Mouse (Mus musculus): ENCODE measurements around the gene Tnfrsf14. TPM values are rescaled to one million over a fixed set of nuclear protein-coding genes. Genes with fewer than 3 reads are reported as not detected.

The Tnfrsf14 gene
- 0.55 and 2.4 TPM in 2 replicates for polyA plus RNA-seq (2016; fragmentation: Nextera tagmentation; extraction: Ambion mirVana)

- no peak for DNase-seq (ENCODE audit: low spot score)
- 37% methylated on average over 12 of the region's 12 CpGs for WGBS
- Histone ChIP-seq H3K4me1 (peaks cover 29% of the 10 kb centered on the region), H3K27me3 (ENCODE audit: low read depth, poor library complexity, severe bottlenecking) (no peaks in the 10 kb centered on the region), H3K27ac (peak within 1 kb of the TSS; percentile 87), H3K9me3 (replicated peaks) (no peaks in the 10 kb centered on the region), H3K4me3 (peak within 1 kb of the TSS; percentile 22), H3K36me3 (no peaks in the 10 kb centered on the region)
Observed at GRCm38 (mm10) chr4:154928395-154929087, at the start of gene Tnfrsf14. Gene Tnfrsf14 (minus strand): TSS chr4:154928563.

GRCm38 (mm10) chr4:154974163-154974611 is 45.8 kb upstream of the Tnfrsf14 start:
- H3K36me3 ChIP-seq, result peaks cover 100% of the 10 kb centered on the region
- no peaks in the 10 kb centered on the region for H3K27me3 ChIP-seq (ENCODE audit: low read depth, poor library complexity, severe bottlenecking)
- no peak for DNase-seq (ENCODE audit: low spot score)
- H3K9me3 ChIP-seq (replicated peaks), result no peaks in the 10 kb centered on the region
- WGBS, result 92% methylated on average over 11 of the region's 11 CpGs
- H3K4me1 ChIP-seq, result no peaks in the 10 kb centered on the region
- no peak overlapping the region for H3K4me3 ChIP-seq
- H3K27ac ChIP-seq, result no peak overlapping the region

GRCm38 (mm10) chr4:154972546-154972945 is 44.2 kb upstream of the Tnfrsf14 start:
- Histone ChIP-seq H3K4me3 (no peak overlapping the region), H3K9me3 (replicated peaks) (no peaks in the 10 kb centered on the region), H3K4me1 (no peaks in the 10 kb centered on the region), H3K27ac (no peak overlapping the region), H3K36me3 (peaks cover 98% of the 10 kb centered on the region), H3K27me3 (ENCODE audit: low read depth, poor library complexity, severe bottlenecking) (no peaks in the 10 kb centered on the region)
- 98% methylated on average over 12 of the region's 12 CpGs for WGBS
- DNase-seq (ENCODE audit: low spot score), result no peak

GRCm38 (mm10) chr4:154967173-154967572 is 38.8 kb upstream of the Tnfrsf14 start:
- H3K4me1 ChIP-seq, result peaks cover 33% of the 10 kb centered on the region
- no peak overlapping the region for H3K4me3 ChIP-seq
- no peaks in the 10 kb centered on the region for H3K9me3 ChIP-seq (replicated peaks)
- no peak for DNase-seq (ENCODE audit: low spot score)
- WGBS, result 61% methylated on average over 5 of the region's 5 CpGs
- H3K27ac ChIP-seq, result no peak overlapping the region
- peaks cover 61% of the 10 kb centered on the region for H3K36me3 ChIP-seq
- H3K27me3 ChIP-seq (ENCODE audit: low read depth, poor library complexity, severe bottlenecking), result peaks cover 17% of the 10 kb centered on the region

GRCm38 (mm10) chr4:154965856-154966255 is 37.5 kb upstream of the Tnfrsf14 start:
- Histone ChIP-seq H3K4me1 (peaks cover 46% of the 10 kb centered on the region), H3K9me3 (replicated peaks) (no peaks in the 10 kb centered on the region), H3K27ac (no peak overlapping the region), H3K4me3 (peak overlapping the region; percentile 95; the same call in 1 of the 2 replicates), H3K36me3 (peaks cover 48% of the 10 kb centered on the region), H3K27me3 (ENCODE audit: low read depth, poor library complexity, severe bottlenecking) (peaks cover 30% of the 10 kb centered on the region)
- DNase-seq (ENCODE audit: low spot score), result no peak
- WGBS, result 88% methylated on average over 3 of the region's 3 CpGs

- peaks cover 58% of the 10 kb centered on the region for H3K4me1 ChIP-seq
- peaks cover 41% of the 10 kb centered on the region for H3K27me3 ChIP-seq (ENCODE audit: low read depth, poor library complexity, severe bottlenecking)
- 3% methylated on average over 36 of the region's 36 CpGs for WGBS
- H3K27ac ChIP-seq, result peak overlapping the region; percentile 98
- H3K36me3 ChIP-seq, result peaks cover 36% of the 10 kb centered on the region
- no peaks in the 10 kb centered on the region for H3K9me3 ChIP-seq (replicated peaks)
- peak overlapping the region; percentile 95 for H3K4me3 ChIP-seq
- no peak for DNase-seq (ENCODE audit: low spot score)
Observed at GRCm38 (mm10) chr4:154964581-154965235, 36.3 kb upstream of the Tnfrsf14 start.

GRCm38 (mm10) chr4:154963901-154964580 is 35.7 kb upstream of the Tnfrsf14 start, which contains the start of gene Pank4:
Gene Pank4 (plus strand): TSS chr4:154964123.
- peak within 1 kb of the TSS; percentile 95 for H3K4me3 ChIP-seq
- peaks cover 60% of the 10 kb centered on the region for H3K4me1 ChIP-seq
- peak; percentile 91 for DNase-seq (ENCODE audit: low spot score)
- peak within 1 kb of the TSS; percentile 98 for H3K27ac ChIP-seq
- WGBS, result under 1% methylated on average over 65 of the region's 66 CpGs
- H3K27me3 ChIP-seq (ENCODE audit: low read depth, poor library complexity, severe bottlenecking), result peaks cover 48% of the 10 kb centered on the region
- H3K36me3 ChIP-seq, result peaks cover 30% of the 10 kb centered on the region
- H3K9me3 ChIP-seq (replicated peaks), result no peaks in the 10 kb centered on the region

- Histone ChIP-seq H3K9me3 (replicated peaks) (no peaks in the 10 kb centered on the region), H3K27me3 (ENCODE audit: low read depth, poor library complexity, severe bottlenecking) (peaks cover 55% of the 10 kb centered on the region), H3K4me3 (peak overlapping the region; percentile 95), H3K36me3 (peaks cover 24% of the 10 kb centered on the region), H3K4me1 (peaks cover 67% of the 10 kb centered on the region), H3K27ac (no peak overlapping the region)
- DNase-seq (ENCODE audit: low spot score), result no peak
- 23% methylated on average over 11 of the region's 11 CpGs for WGBS
Observed at GRCm38 (mm10) chr4:154963190-154963836, 35.0 kb upstream of the Tnfrsf14 start.

- WGBS, result 80% methylated on average over 7 of the region's 7 CpGs
- H3K27me3 ChIP-seq (ENCODE audit: low read depth, poor library complexity, severe bottlenecking), result peaks cover 62% of the 10 kb centered on the region
- no peak for DNase-seq (ENCODE audit: low spot score)
- no peak overlapping the region for H3K27ac ChIP-seq
- H3K36me3 ChIP-seq, result peaks cover 18% of the 10 kb centered on the region
- H3K4me1 ChIP-seq, result peaks cover 73% of the 10 kb centered on the region
- H3K4me3 ChIP-seq, result no peak overlapping the region
- no peaks in the 10 kb centered on the region for H3K9me3 ChIP-seq (replicated peaks)
Observed at GRCm38 (mm10) chr4:154962683-154963082, 34.3 kb upstream of the Tnfrsf14 start.

GRCm38 (mm10) chr4:154961911-154962310 is 33.5 kb upstream of the Tnfrsf14 start:
- Histone ChIP-seq H3K36me3 (peaks cover 14% of the 10 kb centered on the region), H3K27ac (no peak overlapping the region)
- DNase-seq (ENCODE audit: low spot score), result no peak

GRCm38 (mm10) chr4:154961226-154961738 is 32.9 kb upstream of the Tnfrsf14 start:
- peak; percentile 75 for DNase-seq (ENCODE audit: low spot score)
- H3K27me3 ChIP-seq (ENCODE audit: low read depth, poor library complexity, severe bottlenecking), result peaks cover 76% of the 10 kb centered on the region
- WGBS, result under 1% methylated on average over 47 of the region's 47 CpGs
- H3K4me1 ChIP-seq, result peaks cover 79% of the 10 kb centered on the region
- H3K36me3 ChIP-seq, result peaks cover 8% of the 10 kb centered on the region
- H3K4me3 ChIP-seq, result peak overlapping the region; percentile 57
- no peaks in the 10 kb centered on the region for H3K9me3 ChIP-seq (replicated peaks)
- peak overlapping the region; percentile 71 for H3K27ac ChIP-seq

More at GRCm38 (mm10) chr4:154961911-154962310, 33.5 kb upstream of the Tnfrsf14 start:
- Histone ChIP-seq H3K27me3 (ENCODE audit: low read depth, poor library complexity, severe bottlenecking) (peaks cover 69% of the 10 kb centered on the region), H3K9me3 (replicated peaks) (no peaks in the 10 kb centered on the region), H3K4me1 (peaks cover 78% of the 10 kb centered on the region), H3K4me3 (peak overlapping the region; percentile 57)
- 19% methylated on average over 13 of the region's 13 CpGs for WGBS

- peak; percentile 62 for DNase-seq (ENCODE audit: low spot score)
- Histone ChIP-seq H3K4me3 (peak within 1 kb of the TSS; percentile 57), H3K9me3 (replicated peaks) (no peaks in the 10 kb centered on the region), H3K36me3 (peaks cover 2% of the 10 kb centered on the region), H3K4me1 (peaks cover 74% of the 10 kb centered on the region), H3K27me3 (ENCODE audit: low read depth, poor library complexity, severe bottlenecking) (peaks cover 81% of the 10 kb centered on the region), H3K27ac (peak within 1 kb of the TSS; percentile 71)
- under 1% methylated on average over 65 of the region's 65 CpGs for WGBS
Observed at GRCm38 (mm10) chr4:154960690-154961225, 32.4 kb upstream of the Tnfrsf14 start, which contains the start of gene Hes5. Gene Hes5 (plus strand): TSS chr4:154960923.
